Mouse (Mus musculus) ES-E14 (cell line): ENCODE results near the gene Tecpr1.

Experiments
- CHD2 ChIP-seq: IDR thresholded peaks from 2 replicates; pipeline ENCODE4 v1.6.1; 2014; ENCODE audit warnings: mild to moderate bottlenecking, low read depth, low read length, inconsistent platforms
- MAFK ChIP-seq: IDR thresholded peaks from 2 replicates; pipeline ENCODE4 v1.6.1; 2014; ENCODE audit warnings: mild to moderate bottlenecking, low read depth, low read length, inconsistent platforms; ENCODE audit not compliant: insufficient read depth
- ZNF384 ChIP-seq: IDR thresholded peaks from 2 replicates; pipeline ENCODE4 v1.6.1; 2012; ENCODE audit warnings: low read depth, low read length, inconsistent platforms

DNA sequence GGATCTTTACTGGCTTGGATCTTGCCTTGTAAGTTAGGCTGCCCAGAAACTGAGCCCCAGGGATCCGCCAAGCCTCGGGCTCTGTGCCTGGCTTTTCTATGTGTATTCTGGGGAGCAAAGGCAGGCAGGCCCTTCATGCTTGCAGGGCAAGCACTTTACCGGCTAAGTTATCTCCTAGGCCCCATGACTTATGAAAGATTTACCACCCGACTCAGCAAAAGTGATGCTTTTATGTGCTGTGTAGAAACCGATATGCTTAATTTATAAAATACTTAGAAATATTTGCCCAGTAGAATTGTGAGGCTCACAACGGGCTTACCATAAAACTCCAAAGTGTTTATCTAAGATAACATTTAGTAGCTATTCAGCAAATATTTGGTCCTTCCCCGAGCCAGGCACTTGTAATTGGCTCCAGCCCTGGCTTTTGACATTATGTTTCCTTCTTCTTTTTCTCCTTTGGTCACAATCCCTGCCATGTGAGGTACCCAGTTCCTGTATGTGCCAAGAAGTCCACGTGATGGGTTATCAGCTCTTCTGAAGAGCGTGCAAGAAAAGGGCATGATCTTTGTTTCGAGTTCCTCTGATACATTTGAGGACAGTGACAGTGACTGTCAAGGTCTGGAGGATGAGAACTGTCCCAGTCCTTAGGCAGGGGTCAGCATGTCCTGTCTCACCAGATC lies 24.6 kb upstream of the Tecpr1 start:
- no peak for TF ChIP-seq CHD2
- no peak for TF ChIP-seq ZNF384
- no peak for TF ChIP-seq MAFK
